Mouse (Mus musculus): Measurements from ENCODE around the gene Rassf7.

- TF ChIP-seq POLR2AphosphoS2 (IDR thresholded peaks at IDR 0.05; ENCODE audit: insufficient read length, low read depth) (peak; percentile 65), POLR2A (IDR thresholded peaks at IDR 0.05; ENCODE audit: insufficient read length, low read depth) (peak; percentile 62)
Measured at GRCm38 (mm10) chr7:141222126-141222467, 6.4 kb downstream of the Rassf7 start.
